Mouse (Mus musculus) heart, adult 8-10 months (tissue): ENCODE data around the gene Spsb2. TPM values are rescaled to one million over a fixed set of nuclear protein-coding genes. Genes with fewer than 3 reads are reported as not detected.

Experiments used
- DNase-seq: peaks from one replicate; pipeline ENCODE4 v3.0.0; 2022; ENCODE audit warnings: low spot score
- total RNA-seq, 4 experiments: library from RNA; stranded (reverse); gene quantifications; 2 replicates each; pipeline ENCODE4 v1.2.4; 2022

Gene Spsb2
- total RNA-seq, result 1 to 10 TPM; 2.0 to 5.8 (median 3.2) TPM

- peak; percentile 72 for DNase-seq
Observed at GRCm38 (mm10) chr6:124808358-124809012, at the start of gene Spsb2. Gene Spsb2 (plus strand): TSS chr6:124808661.

GRCm38 (mm10) chr6:124758849-124759232 is 49.6 kb upstream of the Spsb2 start:
- no peak for DNase-seq

DNA sequence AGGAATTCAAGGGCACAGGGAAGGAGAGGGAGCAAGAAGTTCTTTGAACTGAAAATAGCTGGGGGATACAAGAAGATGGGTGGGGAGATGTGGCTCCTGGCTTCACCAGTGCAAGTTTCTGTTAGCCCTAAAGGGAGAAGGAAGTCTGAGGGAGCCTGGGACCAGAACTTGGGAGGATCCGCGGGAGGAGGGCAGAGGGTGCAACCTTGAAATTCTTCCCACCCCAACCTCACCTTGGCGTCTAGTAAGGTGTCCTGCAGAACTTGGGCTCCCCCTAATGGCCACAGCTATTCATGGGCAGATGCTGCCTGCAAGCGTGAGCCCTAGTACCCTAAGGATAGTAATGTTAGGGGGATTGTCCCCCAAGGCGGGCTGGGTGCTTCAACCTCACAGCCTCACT is 49.2 kb upstream of the Spsb2 start:
- peak; percentile 87 for DNase-seq

DNA sequence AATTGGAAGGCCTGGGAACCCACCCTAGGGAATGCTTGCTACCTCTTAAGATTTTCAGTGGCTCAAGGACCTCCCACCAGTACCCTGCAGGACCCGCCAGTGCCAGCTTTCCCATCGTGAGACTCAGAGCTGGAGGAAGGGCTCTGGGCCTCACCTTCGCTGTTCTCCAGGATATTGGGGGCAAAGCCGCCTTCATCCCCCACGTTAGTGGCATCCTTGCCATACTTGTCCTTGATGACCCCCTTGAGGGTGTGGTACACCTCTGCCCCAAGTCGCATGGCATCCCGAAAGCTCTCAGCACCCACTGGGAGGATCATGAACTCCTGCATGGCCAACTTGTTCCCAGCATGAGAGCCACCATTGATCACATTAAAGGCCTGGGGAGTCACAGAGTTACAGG is 42.5 kb upstream of the Spsb2 start:
- DNase-seq, result no peak

DNA sequence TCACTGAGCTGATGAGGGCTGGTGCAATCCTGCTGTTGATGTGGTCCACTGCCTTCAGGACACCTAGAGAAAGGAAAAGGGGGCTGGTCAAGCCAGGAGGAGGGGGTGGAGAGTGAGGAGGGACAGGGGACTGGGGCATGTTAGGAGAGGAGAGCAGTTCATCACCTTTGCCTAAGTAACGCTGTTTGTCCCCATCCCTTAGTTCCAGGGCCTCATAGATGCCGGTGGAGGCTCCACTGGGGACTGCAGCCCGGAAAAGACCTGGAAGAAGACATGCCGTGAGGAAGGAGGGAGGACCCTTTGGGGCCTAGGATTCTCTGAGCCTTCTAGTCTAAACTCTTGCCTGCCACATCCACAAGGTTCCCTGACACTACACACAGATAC is 40.9 kb upstream of the Spsb2 start:
- no peak for DNase-seq

DNA sequence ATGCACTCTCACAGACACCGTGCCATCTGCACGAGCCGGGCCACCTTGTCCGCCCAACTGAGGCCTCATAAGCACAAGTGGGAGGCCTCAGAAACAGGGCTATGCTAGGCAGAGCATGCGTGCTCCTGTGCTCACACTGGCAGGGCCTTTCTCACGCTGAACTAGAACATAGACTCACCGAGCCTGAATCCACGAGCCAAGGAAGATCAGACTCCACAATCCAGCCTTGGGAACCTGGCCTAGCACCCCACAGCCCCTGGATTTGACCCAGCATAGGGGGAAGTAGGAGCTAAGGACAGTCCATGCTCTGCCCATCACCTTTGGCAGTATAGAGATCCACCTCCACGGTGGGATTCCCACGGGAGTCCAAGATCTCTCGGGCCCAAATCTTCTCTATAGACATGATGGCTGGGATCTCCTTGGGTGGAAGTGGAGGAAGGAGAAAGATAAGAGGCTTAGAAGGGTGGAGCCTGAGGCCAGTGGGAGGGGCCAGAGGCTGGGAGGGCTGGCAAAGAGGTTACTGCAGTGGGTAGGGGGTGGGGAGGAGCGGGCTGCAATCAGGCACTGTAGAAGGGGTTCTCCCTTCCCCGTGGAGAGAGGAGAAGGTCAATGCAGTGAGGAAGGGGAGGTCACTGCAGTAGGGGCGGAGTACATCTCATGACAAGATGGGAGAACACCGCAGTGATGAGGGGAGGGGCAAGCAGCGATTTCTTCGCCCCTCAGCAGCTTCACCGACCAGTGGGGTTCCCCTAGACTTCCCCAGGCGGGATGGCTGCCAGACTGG is 40.3 kb upstream of the Spsb2 start:
- no peak for DNase-seq

GRCm38 (mm10) chr6:124768704-124769044 is 39.8 kb upstream of the Spsb2 start:
- DNase-seq, result no peak

DNA sequence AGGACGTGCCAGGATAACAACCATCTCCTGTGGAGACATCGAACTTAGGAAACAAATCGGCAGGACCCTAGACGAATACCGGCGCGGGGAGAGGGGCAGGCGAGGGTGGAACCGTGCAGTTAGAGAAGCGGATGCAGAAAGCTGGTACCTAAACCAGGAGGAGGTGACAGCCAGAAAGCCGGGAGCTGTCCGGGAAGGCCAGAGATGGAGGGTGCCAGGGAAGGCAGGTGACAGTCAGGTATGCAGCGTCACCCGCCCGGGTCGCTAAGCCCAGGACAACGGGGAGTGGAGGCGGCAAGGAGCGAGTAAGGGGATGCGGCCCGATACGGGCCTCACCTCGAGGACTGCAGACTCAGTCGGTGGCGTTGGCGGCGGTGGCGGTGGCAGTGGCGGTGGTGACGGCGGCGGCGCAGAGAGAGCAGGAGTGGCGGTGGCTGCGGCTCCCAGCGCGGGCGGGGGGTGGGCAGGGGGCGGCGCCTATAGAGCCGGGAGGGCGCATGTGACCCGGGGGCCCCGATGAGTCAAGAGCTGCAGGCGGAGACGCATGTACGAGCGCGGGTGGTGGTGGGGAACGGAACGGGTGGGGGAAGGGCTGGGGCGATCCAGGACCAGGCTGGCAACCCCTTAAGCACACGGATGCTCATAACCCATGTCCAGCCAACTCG is 39.2 kb upstream of the Spsb2 start, which contains the start of gene Eno2:
Gene Eno2, minus strand, starts transcription at position 573 of the 665 bp plus-strand sequence.
- no peak for DNase-seq

DNA sequence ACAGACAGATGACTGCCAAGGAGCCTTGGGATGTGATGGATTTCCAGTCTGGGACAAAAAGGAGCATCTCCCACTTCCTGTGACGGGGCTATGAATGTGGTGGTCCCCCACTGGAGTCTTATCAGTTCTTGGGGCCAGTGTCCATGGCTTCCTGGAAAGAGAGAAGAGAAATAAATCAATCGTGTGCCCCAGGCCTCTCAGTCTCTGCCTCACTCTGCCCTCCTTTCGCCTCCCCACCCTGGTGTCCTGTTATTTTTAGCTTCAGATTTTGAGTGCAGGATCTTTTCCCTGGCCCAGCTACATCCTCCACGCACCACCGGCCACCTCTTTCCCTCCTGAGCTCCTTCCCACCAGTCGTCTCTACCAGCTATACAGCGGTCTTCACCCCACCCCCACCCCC is 38.4 kb upstream of the Spsb2 start:
- no peak for DNase-seq

- no peak for DNase-seq
Observed at GRCm38 (mm10) chr6:124770511-124770910, 38.0 kb upstream of the Spsb2 start.

- no peak for DNase-seq
Observed at GRCm38 (mm10) chr6:124779222-124779983, 29.1 kb upstream of the Spsb2 start, which contains the start of gene Lrrc23. Gene Lrrc23 (minus strand): TSS chr6:124779727.

DNA sequence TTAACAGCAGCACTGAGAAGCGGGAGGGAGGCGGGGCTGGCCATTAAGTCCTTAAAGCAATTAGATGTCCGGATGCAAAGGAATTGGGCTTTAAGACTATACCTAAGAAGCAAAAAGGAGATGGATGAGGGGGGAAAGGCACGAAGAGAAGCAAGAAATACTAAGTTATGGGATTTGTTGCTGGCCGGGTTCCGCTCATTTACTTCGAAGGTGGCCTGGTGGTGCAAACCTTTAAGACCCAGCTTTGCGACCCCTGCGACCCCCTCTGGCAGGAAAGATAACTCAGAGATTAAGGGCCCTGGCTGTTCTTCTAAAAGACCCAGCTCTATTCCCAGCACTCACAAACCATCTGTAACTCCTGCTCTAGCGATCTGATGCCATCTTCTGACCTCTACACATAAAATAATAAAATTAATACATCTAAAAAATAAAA is 28.5 kb upstream of the Spsb2 start:
- no peak for DNase-seq

GRCm38 (mm10) chr6:124780917-124781316 is 27.5 kb upstream of the Spsb2 start:
- DNase-seq, result no peak

GRCm38 (mm10) chr6:124782436-124782835 is 26.0 kb upstream of the Spsb2 start:
- no peak for DNase-seq

DNA sequence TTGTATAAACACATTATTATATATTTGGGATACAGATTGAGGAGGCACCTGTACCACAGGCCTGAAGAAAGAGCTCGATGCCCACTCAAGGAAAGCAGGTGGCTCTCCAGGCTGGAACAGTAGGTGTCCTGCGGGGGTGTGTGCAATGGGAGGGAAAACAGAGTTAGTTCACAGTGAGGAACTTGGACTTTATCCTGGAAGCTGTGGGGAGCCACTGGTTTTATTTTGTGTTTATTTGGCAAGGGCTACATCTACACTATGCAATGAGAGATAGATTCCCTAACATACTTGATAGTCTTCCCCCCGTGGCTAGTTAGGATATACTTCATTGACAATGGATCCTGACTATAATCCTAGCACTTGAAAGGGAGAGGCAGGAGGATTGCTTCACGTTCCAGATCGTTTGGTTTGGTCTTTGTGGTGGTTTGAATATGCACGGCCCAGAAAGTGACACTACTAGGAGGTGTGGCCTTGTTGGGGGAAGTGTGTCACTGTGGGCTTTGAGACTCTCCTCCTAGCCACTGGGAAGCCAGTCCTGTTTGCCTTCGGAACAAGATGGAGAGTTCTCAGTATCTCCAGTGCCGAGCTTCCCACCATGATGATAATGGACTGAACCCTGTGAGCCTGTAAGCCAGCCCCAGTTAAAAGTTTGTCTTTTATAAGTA is 21.6 kb upstream of the Spsb2 start:
- DNase-seq, result no peak

DNA sequence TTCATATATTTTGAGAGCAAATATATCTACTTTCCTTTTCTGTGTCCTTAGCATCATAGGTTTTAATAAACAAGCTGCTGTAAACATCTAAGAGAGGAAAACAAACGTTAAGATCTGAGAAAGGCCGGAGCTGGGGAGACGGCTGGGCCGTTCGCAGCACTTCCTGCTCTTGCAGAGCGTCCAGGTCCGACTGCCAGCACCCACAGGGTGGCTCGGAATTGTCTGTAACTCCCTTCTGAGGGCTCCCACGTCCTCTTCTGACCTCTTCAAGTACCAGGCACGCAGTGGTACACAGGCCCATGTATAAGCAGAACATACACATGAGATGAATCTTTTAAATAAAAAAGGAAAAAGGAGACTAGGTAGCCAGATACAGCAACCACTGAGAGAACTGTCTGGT is 20.7 kb upstream of the Spsb2 start:
- no peak for DNase-seq

GRCm38 (mm10) chr6:124789519-124789918 is 18.9 kb upstream of the Spsb2 start:
- DNase-seq, result no peak

DNA sequence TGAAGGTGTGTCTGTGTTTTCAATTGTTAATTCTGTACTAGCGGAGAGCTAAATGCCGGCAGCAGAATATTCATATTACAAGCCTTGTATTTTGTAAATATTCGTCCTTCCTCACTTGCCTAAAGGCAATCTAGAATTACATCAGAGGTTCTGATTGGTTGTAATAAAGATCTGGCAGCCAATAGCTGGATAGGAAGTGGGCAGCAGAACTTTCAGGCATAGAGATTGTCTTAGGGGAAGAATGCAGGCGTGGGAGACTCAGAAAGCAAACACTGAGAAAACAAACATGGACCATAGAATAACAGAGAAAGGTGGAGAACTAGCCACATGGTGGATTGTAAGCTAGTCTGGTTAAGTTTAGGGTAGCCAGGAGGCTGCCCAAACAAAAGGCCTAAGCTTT is 18.3 kb upstream of the Spsb2 start:
- no peak for DNase-seq

DNA sequence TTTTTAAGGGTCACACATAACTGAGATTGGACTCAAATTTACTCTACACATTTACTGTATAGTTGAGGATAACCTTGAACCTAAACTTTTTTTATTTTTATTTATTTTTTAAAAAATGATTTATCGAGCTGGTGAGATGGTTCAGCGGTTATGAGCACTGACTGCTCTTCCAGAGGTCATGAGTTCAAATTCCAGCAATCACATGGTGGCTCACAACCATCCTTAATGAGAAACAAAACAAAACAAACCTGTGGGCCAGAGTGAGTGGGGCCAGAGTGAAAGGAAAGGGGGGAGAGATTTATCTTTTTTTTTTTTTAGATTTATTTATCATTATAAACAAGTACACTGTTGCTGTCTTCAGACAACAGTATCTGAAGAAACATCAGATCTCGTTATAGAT is 16.6 kb upstream of the Spsb2 start:
- no peak for DNase-seq

GRCm38 (mm10) chr6:124795781-124796180 is 12.7 kb upstream of the Spsb2 start:
- no peak for DNase-seq

DNA sequence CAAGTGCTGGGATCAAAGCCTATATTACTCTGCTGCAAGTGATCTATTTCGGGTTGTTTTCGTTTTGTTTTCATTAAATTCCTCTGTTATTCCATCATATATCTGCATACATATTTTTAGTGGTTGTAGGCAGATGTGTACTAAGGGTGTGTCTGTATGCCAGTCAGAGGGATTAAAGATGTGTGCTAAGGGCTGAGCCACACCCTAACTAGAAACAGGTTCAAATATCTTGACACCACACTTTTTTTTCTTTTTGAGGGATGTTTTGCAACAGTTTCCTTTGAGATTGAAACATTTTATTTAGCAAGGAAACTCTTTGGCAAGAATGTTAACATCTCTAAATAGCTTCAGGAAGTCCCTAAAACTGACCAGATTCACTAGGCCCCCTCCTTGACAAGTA is 12.3 kb upstream of the Spsb2 start:
- no peak for DNase-seq
